Mouse (Mus musculus): Measurements from ENCODE around the gene Golph3l.

- TF ChIP-seq CTCF (IDR thresholded peaks at IDR 0.05; ENCODE audit: extremely low read depth, insufficient read depth, low read length) = no peak
- peak; percentile 43; the same call in 1 of the 2 replicates for TF ChIP-seq POLR2A (IDR thresholded peaks at IDR 0.05; ENCODE audit: extremely low read depth, insufficient read depth, low read length)
Measured at GRCm38 (mm10) chr3:95588604-95589086, at the start of gene Golph3l.

Measured in cortical plate, adult 2 months (tissue).